Mouse (Mus musculus) retina, postnatal 1 day (tissue): Measurements from ENCODE around the gene Stom.

Source experiments
- DNase-seq: peaks from one replicate; pipeline ENCODE4 v3.0.0-alpha.2; 2012

Gene Stom

GRCm38 (mm10) chr2:35318405-35318804 is 18.4 kb downstream of the Stom start:
- DNase-seq = no peak

GRCm38 (mm10) chr2:35317604-35318003 is 19.2 kb downstream of the Stom start:
- DNase-seq = no peak

DNA sequence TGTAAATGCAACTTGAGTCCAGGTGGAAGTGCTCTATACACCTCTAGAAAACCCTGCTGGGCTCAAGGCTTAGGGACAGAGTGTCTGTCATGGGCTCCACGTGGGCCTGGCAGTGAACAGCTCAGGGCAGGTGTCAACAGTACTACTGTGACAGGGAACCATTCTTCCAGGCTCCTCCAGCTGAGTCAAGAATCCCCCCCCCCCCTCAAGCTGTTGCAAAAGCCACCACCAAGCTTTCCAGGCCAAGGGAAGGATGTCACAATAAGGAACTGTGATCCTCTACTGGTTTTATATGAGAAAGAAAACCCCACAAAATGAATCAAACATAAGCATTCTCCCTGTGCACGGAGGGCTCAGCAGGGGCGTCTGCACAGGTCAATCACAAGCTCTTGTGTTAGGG is 22.5 kb downstream of the Stom start:
- no peak for DNase-seq

- DNase-seq = no peak
Observed at GRCm38 (mm10) chr2:35309906-35310493, 26.8 kb downstream of the Stom start.

- no peak for DNase-seq
Observed at GRCm38 (mm10) chr2:35308166-35308565, 28.6 kb downstream of the Stom start.

GRCm38 (mm10) chr2:35302049-35302885 is 34.5 kb downstream of the Stom start:
- DNase-seq = no peak

DNA sequence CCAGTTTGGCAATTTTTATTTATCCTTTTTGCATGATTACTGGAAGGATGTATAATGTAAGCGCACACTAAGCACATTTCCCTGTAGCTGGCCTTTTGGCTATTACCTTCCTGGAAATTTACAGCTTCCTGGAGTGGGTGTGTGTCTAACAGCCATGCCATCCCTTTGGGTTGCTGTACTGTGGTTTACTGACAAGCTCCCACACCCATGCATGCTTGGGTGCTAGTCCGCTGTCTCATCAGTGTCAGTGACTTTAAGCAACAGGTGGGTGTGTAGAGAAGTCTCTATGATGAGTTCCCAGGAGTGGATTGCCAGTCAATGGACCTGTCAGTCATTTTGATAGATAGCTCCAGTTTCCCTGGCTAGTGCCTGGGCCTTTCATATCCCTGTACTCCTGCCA is 37.3 kb downstream of the Stom start:
- no peak for DNase-seq

DNA sequence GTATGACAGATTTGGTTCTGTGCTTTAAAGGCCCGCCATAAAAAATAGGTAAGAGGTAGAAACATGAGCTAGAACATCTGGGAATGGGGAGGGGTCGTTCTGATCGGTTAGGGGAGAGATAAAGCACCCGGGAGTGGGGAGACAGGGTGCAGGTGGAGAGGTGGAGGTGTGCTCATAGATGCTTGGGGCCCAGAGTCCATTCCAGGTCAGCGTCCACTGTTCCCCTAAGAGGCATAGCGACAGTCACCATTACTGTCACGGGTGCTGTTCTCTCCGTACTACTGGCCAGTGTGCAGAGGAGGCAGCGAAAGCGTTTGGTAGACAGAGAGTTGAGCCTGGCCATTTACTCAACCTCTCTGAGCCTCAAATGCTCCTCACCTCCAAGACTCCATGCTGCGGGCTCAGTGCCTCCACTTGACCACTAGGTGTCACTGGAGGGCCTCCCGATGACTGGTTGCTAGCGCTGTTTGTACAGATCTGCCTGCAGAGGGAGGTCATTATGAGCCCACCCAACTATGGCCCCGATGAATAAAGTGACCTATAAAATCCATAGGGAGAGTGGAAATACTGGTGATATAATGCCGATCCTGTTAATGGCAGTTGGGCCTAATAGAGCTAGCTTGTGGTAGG is 39.0 kb downstream of the Stom start:
- peak; percentile 86 for DNase-seq

GRCm38 (mm10) chr2:35293291-35293690 is 43.5 kb downstream of the Stom start:
- DNase-seq = no peak

DNA sequence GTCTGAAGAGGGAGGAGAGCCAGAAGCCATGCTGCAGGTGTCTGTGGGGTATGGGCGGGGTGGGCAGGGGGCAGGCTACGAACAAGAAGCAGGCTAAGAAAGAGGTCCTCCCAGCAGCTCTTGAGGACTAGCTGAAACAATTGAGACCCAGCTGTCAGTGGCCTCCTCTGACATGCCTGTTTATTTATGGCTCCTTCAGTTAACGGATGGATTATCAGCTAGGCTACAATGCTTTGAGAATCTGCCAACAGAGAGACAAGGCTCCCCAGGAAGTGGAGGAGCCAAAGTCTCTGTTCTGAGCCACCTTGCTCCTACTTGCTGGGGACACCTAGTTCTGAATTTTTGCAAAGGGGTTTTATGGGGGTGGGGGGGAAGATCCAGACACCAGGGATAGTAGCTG is 44.1 kb downstream of the Stom start:
- no peak for DNase-seq

GRCm38 (mm10) chr2:35291856-35292255 is 44.9 kb downstream of the Stom start:
- DNase-seq = peak; percentile 63

- peak; percentile 86 for DNase-seq
Observed at GRCm38 (mm10) chr2:35288758-35289635, 47.8 kb downstream of the Stom start.

DNA sequence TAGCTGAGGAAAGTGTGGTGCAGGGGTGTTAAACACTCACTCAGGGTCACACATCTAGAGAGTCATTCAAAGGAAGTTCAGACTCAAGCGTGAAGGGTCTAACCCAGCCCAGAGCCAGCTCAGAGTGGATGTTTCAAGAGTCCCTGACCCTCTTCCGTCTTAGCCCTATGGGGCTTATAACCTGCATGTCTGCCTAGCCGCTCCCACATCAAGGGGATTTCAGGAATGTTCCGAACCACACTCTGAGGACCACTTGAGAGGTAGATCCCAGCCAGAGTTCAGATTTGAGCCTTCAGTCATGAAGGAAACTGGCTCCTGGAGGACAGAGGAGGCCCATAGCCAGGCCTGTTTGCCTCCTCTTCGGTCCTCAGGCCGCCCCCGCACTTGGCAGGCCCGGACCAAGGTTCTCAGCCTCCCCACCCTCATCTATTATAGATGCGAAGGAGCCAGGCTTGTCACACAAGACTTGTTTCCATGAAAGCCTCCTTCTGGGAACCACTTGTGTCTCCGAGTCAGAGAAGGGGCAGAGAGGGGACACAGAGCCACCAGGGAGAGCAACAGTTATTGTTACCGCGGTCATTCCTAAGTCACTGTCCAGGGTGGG is 49.7 kb downstream of the Stom start:
- no peak for DNase-seq

- no peak for DNase-seq
Observed at GRCm38 (mm10) chr2:35285209-35285608, 51.6 kb downstream of the Stom start.

GRCm38 (mm10) chr2:35283997-35284396 is 52.8 kb downstream of the Stom start:
- DNase-seq = no peak

GRCm38 (mm10) chr2:35282214-35282613 is 54.6 kb downstream of the Stom start:
- DNase-seq = no peak

- DNase-seq = no peak
Observed at GRCm38 (mm10) chr2:35280001-35280400, 56.8 kb downstream of the Stom start.

DNA sequence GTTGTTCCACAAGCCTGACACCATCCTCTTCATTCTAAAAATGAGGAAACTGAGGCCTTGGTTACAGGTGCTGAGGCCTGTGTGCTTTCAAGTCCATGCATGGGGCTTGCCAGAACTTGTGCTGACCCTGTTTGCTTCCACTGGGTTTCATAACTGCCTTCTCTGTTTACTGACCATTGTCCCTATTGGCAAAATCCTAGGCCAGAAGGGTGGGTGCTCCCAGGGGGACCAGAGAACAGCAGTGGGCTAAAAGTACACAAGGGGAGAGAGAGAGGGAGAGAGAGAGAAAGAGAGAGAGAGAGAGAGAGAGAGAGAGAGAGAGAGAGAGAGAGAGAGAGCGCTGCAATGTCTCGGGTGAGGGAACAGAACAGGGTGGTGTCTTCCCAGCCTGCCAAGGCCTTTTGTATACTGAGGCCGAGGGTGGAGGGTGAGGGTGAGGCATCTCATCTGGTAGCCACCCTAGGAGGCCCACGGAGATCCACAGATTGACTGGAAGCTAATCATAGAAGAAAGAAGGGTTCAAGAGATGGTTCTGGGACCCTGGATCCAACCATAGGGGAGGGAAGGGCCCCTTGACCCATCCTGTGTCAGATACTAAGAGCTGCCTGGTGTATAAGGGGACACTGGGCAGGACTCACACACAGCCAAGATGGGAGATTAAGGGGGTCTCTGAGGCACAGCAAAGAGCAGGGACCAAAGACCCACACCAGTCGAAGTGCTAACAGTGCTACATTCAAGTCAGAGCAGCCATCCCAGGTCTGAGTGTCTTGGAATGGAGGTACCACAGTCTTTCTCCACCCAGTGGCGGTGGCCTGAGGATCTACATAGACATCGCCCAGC is 58.2 kb downstream of the Stom start:
- no peak for DNase-seq

DNA sequence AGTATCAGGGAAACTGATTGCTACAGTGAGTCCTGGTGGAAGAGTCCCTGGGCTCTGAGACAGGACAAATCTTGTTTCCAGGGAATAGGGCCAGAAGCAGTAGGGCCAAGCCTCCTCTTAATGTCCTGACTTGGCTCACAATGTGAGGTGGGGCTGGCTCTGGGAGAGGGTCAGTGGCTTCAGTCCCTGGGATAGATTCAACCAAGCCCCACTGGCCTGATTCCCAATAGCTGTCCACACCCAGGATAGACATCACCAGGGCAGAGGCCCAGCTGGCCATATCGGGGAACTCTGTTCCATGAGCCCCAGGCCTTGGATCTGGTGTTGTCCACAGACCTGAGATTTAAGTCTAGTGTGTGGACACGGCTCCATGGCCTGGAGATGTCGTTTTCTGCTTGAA is 59.1 kb downstream of the Stom start:
- DNase-seq = no peak

DNA sequence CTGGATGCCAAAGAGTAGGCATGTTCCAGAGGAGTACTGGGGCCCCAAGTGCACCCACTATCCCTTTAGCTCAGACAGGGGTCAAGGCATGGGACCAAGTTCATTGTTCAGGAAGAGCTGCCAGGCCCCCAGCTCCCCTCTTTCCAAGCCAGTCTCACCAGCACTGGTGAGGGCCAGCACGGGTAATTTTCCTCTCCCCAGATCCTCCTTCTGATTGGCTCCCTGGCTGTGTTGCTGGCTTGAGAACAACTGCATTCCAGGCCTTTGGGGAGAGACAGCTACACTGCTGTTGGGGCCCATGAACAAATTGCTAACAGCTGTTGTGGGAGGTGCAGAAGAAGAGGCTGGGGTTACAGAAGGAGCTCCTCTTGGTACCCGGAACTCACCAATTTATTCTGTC is 63.2 kb downstream of the Stom start:
- no peak for DNase-seq

DNA sequence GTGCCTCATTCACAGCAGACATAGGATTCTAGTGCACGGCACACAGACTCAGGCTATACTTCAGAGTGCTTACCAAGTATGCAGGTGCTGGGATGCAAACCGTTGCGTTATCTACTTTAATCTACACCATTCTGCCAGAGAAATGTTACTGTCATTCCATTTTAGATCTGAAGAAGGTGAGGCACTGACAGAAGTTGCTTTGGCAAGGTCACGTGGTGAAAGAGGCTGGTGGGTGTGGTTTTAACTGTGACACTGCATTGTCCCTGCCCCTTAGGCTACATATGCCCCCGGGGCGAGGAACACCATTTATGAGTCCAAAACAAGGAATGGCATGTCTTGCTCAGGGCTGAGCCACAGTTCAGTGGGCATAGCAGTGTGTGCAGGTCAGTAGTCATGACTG is 63.9 kb downstream of the Stom start:
- no peak for DNase-seq

DNA sequence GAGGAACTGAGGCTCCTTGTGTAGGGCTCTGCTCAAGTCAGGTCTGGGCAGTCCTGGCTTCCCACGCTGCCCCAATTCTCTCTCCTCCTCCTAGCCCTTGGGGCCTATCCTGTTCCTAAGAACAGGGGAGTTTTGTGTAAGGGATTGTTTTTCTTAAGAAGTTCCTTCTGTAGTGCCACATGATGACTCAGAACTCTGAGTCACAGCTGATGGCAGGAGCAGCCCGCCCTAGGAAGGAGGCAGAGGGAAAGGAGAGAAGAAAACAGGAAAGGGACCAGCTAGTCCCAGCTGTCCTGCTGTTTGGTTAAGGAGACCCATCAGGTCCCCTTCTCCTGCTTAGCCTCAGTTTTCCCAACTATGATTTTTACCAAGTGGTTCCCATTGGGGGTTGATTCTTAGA is 65.0 kb downstream of the Stom start:
- DNase-seq = no peak
